Mouse (Mus musculus): ENCODE measurements around the gene Podxl2. TPM values are rescaled to one million over a fixed set of nuclear protein-coding genes. Genes with fewer than 3 reads are reported as not detected.

Gene Podxl2
- polyA plus RNA-seq, 1 experiment = 23.2 TPM

DNA sequence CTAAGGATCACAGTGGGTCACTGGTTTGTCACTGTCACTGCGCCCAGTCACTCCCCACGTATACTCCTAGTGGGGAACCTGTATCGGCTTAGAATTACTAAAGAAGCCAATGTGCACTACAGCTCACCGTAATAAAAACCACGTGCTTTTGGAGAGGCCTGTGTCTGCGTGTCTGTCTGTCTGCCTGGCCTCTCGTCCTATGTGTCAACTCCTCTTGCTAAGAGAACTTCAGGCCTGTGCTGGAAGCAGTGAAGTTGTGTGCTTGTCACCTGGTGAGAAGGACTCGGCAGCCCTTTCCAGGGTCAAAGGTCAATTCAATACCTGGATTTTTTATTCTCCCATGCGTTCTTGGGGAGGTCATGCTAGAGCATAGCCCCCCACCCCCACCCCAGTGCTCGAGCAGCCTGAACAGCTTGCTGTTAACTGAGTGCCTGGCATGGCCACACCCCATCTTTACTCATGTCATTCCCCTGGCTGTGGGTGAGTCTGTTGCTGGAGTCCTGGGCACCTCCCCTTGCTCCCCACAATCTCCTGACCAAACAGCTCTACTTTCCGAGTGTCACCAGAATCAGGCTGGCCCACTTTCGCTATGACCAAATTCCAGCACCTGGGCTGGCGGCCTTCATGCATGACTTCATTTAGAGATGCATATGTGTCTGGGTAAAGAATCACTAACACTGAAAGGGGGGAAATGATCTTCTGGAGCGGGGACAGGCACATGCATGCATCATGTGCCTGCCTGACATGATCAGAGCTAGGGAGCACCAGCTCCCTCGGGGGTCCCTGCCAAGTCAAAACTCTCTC lies 46.4 kb downstream of the Podxl2 start:
- DNase-seq (ENCODE audit: low spot score) = no peak

DNA sequence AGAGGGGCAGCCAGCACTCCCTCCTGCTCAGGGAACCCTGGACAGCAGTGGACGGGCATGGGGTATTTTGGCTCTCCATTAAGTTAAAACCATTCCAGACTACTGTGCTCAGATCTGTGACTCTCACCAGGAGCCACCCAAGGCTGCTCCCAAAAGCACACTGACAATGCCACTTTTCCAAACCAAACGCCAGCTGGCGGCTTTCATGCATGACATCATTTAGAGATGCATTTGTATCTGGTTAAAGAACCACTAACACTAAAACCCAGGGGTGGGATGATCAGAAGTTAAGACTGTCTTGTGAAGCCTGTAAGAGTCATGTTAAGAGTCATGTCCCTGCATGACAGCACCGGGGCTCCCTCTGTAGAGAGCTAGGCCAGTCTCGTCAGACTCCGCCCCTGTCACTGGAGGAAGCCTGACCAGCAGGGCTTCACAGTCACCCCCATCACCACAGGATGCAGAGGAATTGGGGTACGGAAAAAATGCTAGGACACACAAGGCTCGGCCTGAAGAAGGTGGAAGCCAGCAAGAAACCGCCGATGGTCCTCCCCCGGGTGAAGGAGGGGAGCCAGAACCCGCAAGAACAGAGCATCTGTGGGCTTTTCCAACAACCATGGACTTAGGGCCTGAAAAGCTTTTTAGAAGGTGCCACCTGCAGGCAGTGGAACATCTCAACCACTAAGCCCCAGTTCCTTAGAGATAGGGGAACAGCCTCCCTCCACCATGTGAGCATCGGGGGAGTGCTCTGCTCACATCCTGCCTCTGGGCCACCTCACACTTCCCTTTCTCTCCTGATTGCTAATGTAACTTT lies 47.2 kb downstream of the Podxl2 start:
- DNase-seq (ENCODE audit: low spot score) = no peak

DNA sequence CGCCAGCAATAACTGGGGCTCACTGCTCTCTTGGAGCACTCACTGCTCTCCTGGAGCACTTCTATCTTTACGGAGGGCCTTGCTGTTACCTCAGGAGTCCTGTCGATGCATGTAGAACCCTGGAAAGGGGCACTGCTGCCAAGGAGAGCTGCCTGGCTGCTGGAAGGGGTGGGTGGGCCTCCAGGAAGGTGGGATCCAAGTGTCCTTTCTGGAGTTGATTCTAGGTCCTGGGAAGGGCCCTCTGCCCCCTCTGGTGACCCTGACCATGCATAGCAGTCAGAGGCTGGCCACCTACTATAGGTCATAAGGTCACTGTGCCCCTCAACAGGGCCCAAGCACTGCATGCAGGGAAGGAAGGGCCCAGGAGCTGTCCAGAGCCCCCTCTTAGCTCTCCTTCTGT lies 47.9 kb downstream of the Podxl2 start:
- DNase-seq (ENCODE audit: low spot score) = no peak

DNA sequence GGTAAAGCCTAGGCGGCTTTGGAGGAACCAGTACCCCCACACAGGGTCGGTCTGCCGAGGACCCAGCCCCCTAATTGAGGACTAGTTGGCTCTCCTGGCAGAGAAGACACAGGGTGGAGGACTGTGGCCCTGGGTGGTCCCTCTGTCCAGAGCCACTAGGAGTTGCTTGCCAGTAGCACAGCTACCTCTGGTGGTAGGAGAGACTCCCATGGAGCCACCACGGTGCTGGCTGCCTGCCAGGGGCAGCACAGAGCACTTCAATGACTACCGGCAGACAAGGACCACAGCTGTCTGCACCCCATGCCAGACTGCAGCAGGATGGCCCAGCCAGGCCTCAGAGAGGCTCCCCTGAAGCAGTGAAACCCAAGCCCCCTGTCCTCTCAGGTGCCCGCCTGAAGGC lies 48.3 kb downstream of the Podxl2 start:
- no peak for DNase-seq (ENCODE audit: low spot score)

DNA sequence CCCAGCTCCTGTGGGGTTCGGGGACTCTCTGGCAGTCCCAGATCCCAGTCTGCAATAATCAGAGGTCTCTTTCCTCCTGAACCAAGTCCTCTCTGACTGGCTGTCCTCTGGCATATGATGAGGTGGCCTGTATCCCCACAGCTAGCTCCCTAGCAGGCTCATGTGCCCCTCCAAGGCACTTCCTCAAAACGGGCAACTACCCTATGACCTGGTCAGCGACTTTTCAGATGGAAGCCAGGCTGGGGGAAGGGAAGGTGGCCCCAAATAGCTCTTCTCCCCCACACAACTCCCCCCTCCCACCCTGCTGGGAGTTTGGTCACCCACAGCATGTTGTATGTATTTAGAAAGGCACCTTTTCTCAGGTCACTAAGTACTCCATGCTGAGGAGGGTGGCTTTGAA lies 48.8 kb downstream of the Podxl2 start:
- no peak for DNase-seq (ENCODE audit: low spot score)

DNA sequence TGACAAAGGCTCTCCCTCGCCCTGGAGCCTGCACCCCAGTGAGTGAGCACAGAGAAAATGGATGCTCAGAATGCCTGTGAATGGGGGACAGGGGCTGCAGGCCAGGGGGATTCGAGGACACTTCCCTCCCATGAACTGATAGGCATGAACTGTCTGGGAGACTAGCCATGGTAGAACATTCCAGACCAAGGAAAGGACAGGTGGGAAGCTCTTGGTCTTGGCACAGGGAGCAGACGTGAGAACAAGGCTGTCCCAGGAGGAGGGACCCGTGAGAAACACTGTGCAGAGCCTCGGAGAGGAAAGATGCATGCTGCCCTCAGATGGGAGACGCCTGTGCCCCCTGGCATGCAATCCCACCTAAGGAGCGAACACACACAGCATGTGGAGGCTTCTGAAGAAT lies 50.7 kb downstream of the Podxl2 start:
- DNase-seq (ENCODE audit: low spot score) = no peak

DNA sequence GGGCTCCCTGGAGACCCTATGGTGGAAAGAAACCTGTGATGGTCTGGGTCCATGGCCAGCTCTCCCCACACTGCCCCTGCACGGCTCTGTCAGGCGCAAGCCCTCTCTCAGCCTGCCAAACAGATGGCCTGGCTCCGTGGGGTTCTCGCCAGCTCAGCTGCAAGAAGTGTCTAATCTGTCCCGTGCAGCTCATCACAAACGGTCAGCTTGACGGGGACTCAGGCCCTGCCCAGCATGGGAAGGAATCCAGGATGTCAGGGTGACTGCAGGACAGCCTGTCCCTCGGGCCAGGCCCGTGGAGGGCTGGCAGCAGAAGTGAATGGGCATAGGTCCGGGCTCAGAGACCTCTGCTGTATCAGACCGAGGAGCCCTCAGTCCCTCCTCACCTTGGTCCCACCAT lies 52.9 kb downstream of the Podxl2 start:
- DNase-seq (ENCODE audit: low spot score) = no peak

DNA sequence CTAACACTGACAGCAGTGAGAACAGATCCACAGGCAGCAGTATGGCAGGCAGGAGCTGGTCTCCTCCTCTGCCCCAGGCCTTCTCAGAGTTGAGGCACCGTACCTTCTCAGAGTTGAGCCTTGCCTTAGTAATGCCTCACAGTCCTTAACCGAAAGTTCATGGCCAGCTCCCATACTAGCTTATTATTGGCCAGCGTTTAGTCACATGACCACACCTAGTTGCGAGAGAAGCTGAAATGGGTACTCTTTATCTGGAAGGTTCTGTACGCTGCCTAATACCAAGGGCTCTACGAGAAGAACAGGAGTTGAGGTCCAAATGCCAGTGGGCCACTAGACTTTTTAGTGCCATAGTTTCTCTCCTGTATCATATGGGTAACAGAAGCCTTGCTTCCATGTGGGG lies 53.5 kb downstream of the Podxl2 start:
- DNase-seq (ENCODE audit: low spot score) = no peak

DNA sequence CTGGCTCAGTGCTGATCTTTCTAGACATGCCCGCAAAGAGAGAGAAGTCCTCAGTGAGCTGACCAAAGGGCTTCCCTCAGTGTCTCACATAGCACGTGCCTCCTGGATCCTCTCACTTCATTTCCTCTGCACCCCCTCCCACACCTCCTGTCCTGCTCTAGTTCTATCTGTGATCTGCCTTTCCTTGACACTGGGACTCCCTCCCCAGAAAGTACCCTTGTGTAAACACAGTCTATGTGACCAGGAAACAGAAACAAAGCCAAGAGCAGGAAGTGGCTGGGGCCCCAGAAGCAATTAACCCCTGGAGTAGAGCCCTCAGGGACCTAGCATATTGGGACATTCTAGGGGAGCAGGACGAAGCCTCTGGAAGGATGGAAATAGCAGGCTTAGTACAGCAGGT lies 54.0 kb downstream of the Podxl2 start:
- DNase-seq (ENCODE audit: low spot score) = no peak

DNA sequence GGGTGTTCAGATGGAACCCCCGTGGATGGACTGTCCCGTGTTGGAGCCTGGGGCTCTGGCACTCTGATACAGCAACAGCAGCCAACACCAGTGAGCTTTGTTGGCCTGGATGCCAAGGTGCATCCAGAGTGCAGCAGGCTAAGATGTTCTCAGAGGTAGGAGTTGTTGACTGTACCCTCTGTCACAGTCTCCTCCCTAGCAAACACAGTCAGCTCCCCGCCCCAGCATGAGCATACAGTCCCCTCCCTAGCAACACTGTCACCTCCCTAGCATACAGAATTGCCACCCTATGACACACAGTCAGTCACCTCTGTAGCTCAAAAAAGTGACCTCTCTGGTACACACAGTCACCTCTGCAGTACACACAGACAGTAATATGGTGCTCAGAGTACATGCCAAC lies 57.9 kb downstream of the Podxl2 start:
- no peak for DNase-seq (ENCODE audit: low spot score)

DNA sequence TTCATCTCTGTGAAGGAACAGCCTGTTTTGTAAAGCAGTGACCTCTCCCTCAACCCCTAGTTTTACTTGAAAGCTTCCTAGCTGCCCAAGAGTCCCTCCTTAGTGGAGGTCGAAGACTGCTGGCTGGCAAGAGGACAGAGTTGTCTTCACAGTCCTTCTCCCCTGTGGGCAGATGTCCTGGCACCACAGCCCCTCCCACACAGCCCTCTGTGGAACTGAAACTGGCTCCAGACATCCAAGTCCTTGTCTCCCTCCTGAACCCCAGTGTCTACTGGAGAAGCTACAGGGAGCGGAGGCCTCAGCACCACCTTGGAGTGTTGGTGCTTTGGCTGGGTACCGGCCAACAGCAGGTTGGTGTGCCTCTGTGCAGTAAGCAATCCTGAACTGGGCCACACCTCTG lies 59.4 kb downstream of the Podxl2 start:
- DNase-seq (ENCODE audit: low spot score) = no peak

DNA sequence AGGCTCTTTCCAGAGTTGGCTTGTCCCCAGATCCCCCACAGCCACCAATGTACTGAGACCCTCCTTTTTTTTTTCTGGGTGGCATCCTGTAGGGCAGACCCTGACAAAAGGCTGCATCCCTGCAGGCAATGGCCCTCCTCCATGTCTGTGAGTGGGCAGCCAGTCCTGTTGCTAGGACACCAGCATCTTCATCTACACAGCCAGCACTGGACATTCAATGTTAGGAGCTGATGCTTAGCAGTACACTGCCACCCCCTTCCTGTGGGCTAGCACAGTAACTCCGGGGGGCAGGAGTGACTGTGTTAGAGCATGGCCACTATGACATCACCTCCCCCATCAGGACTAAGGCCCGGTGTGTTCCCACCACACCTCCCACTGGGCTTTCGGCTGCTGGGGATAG lies 59.8 kb downstream of the Podxl2 start:
- DNase-seq (ENCODE audit: low spot score) = no peak

DNA sequence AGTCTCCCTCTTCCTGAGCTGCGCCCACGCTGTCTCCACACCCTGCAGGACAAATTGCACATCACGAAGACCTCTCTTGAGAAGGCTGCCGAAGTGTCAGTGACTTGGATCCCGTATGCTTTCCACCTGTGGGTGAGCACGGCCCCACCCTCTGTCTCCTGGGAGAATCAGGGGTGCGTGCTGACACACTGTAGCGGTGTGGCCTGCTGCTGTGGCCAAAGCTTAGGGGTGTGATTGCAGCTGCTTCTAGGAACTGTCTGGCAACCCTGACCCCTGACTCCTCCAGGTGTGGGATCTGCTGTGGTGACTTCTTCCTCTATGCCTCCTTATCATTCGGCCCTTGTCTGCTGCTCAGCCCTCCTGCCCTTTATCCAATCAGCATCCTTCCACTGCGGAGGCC lies 61.0 kb downstream of the Podxl2 start:
- no peak for DNase-seq (ENCODE audit: low spot score)

DNA sequence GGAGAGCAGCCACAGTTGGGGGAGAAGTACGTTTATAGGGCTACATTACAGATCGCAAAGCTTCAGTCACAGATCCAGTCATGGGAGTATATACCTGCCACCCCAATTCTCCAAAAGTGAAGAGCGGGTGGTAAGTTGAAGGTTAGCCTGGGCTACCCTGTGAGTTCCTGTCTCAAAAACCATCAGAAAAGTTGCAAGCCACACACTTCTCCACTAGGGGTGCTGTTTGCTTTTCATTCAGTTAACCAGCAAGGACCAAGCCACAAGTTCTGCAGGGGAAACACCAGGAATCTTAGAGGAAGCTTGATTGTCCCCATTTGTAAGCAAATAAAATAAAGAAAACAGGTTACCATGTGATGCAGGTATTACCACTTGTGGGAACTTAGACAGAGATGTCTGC lies 62.0 kb downstream of the Podxl2 start:
- no peak for DNase-seq (ENCODE audit: low spot score)

DNA sequence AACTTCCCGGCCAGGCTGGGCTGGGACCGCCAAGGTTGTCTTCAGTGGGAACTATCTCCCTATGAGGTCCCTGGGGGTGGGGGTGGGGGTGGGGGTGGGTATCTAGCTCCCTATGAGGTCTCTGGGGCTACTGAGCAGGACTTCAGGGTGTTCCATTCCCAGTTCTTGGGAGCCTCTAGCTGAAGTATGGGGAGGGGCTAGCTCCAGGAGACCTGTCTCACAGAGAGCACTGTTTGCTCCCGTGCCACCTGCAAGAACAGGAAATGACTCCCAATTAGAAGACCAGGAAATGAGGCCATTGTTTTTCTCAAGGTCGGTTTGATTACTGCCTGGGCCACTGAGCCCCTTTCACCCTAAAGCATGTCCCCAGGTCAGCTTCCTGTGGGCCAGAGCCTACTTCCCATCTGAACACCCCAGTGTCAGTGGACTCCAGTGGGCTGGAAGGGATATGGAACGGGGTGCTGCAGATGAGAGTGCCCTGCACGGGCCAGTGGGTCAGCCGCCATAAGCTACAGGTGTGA lies 62.9 kb downstream of the Podxl2 start:
- DNase-seq (ENCODE audit: low spot score) = no peak

DNA sequence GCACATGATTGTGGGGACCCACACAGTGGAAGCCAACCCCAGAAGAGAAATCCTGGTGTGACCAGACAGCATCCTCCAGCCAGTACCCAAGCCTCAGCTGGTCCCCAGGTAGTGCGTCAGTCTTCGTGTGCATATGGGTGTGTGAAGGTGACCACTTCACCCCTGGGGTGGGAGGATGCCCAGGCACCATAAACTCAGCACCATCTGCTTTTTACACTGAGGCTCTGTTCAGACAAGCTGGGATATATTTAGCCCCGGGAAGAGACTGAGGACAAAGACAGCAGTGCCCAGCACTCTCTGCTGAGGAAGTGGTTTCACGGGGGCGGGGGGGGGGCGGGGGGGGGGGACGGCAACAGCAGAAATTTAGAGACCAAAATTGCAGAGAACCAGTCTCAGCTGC lies 63.4 kb downstream of the Podxl2 start:
- no peak for DNase-seq (ENCODE audit: low spot score)

DNA sequence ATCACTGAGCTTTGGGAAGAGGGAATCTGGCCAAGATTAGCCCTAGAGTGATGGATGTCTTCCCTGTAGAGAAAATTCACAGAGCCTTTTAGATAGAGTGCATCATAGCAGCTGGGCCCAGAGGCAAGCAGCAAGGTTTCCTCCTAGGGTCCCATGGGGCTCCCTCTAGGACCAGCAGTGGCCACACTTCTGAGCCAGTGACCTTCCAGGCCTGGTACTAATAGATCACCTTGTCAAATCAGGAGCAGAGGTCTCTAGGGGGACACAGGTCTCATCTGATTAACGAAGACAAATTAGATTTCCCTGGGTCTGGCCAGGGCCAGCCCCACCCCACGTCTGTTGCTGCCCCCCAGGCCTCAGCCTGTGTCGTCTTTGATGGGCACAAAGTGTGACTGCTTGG lies 64.6 kb downstream of the Podxl2 start:
- no peak for DNase-seq (ENCODE audit: low spot score)

DNA sequence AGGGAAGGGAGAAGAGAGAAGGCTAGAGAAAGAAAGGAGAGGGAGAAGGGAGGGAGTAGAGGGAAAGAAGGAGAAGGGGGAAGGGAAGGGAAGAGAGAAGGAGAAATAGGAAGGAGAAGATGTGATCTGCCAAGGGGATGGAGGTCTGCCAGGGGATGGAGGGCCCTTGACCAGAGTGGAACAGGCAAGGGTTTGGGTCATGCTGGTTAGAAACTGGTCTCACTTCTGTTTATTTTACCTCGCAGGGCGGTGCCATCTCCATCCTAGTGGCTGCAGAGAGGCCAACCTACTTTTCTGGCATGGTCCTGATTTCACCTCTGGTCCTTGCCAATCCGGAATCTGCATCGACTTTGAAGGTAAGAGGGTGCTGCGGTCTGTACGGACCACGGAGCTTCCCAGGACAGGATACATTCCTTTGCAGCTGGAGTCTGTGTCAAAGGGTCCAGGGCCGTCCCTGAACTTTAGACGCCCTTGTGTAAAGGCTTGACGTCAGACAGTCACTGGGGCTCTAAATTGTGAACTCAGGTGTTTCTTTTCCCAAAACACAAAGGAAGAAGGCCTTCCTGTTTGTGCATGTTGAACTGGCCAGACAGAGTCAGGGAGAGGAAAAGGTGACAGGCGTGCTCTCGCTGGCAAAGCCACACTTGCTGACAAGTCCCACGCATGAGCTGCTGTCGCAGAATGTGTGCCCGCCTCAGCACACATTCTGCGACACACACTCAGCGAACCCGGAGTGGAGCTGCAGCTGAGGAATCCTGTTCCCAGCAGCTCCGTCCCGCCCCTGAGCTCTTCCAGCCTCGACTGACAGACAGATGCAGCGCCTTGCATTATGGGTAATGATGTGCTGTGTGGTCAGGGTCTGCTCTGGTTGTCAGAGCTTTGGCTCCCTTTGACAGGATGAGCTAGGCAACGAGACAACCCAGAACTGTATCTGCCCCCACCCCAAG lies 65.5 kb downstream of the Podxl2 start:
- no peak for DNase-seq (ENCODE audit: low spot score)

DNA sequence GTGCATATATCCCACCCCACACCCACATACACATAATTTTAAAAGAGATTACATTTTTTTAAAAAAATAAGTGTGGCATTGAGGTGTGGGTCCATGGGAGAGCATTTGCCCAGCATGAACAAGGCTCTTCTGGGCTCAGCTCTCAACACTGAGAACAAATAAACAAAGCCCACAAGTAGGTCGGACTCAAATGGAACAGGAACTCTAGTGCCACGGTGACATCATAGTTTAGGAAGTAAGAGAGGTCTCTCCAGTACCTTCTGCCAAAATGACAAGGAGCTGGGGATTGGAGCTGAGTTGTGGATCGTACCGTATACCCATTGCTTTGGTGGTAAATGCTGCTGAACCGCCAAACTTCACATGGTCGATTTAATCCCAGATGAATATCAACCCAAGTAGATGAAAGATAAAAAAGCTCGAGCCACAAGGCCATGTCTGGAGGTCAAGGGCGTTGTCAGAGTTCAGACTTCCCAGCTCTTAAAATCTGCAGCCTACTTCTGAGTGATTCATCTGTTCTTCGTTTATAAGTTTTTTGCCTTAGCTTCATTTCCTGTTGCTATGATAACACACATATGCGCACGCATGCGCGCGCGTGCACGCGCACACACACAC lies 69.8 kb downstream of the Podxl2 start:
- DNase-seq (ENCODE audit: low spot score) = no peak

DNA sequence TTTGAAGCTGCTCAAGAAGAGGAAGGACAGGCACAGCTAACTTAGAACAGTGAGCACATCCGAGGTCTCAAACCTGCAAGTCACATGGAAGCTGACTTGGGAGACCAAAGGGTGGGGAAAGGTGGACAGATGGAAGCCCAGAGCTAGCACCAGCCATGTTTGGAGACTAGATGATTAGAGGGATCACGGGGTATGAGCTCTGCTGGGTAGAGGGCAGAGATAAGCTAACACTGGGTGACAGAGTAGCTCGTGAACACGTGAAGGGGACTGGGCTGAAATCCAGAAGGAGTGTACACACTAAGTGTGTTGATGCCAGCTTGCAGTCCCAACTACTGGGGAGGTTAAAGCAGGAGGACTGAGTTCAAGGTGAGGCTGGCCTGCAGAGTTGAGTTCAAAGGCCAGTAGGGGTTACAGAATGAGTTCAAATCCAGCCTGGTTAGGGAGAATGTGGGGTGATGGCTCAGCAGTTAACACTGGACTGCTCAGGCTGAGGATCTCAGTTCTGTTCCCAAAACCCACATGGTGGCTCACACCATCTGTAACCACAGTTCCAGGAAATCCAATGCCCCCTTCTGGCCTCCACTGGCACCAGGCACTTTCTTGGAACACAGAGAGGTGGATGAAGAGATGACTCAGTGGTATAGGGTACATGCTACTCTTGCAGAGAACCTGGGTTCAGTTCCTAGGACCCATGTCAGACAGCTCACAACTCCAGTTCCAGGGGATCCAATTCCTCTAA lies 70.7 kb downstream of the Podxl2 start:
- DNase-seq (ENCODE audit: low spot score) = no peak

DNA sequence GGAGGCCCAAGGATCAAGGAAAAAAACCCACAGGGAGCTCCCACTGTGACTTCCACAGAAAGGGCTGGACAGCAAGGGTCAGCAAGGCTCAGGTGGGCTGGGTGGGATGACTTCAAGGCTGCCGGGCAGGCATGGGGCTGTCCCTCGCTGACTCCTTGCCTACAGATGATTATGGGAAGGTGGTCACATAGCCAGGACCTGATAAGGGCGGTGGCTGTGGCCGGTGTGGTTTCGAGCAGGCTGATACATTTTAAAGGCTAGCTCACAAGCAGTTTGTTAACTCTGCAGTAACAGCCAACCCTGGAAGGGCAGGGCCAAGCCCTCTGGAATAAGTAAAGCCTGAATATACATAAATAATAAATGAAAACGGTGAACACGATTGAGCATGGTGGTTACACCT lies 71.8 kb downstream of the Podxl2 start:
- no peak for DNase-seq (ENCODE audit: low spot score)

Data from urinary bladder, adult 2 months (tissue).